Mouse (Mus musculus) testis, adult 2 months (tissue): Measurements from ENCODE around the gene Lrrc7.

ENCODE experiments used
- CTCF ChIP-seq: fragments of 200-500 bp; IDR thresholded peaks from 2 replicates; pipeline ENCODE4 v1.5.1; 2012; ENCODE audit warnings: low read depth, mild to moderate bottlenecking, inconsistent platforms, low read length, moderate library complexity; ENCODE audit not compliant: control insufficient read depth, insufficient read depth, insufficient replicate concordance
- POLR2A ChIP-seq: fragments of 200-500 bp; IDR thresholded peaks from 2 replicates; pipeline ENCODE4 v1.6.1; 2012; ENCODE audit warnings: low read depth, mild to moderate bottlenecking, inconsistent platforms, low read length, moderate library complexity; ENCODE audit not compliant: control insufficient read depth

DNA sequence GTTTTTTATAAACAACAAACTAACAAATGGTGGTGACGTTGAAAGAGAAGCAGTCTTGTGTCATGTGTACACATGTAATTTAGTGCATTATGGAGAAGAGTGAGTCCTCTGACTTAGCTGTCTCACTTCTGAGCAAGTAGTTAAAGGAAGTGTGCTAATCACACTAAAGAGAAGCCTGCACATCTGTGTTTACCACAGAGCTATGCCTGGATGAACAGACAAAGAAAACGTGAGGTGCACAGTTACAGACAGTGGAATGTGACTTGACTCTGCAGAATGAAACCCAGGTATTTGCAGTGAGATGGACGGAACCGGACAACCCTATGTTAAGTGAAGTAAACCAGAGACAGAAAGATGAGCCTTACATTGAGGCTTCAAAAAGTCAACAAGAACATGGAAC is 430.3 kb downstream of the Lrrc7 start:
- no peak for TF ChIP-seq CTCF
- no peak for TF ChIP-seq POLR2A
